Mouse (Mus musculus) left cerebral cortex, postnatal 36 days (tissue): ENCODE results near the gene Pik3c2g. TPM values are rescaled to one million over a fixed set of nuclear protein-coding genes. Genes with fewer than 3 reads are reported as not detected.
"Not testable (repeated sequence)": the region's sequence is repeated elsewhere in the genome, so short reads cannot be mapped to it uniquely, and the experiment has no call there.

Experiments used
- DNase-seq, 2 experiments: peaks; one replicate each; pipeline ENCODE4 v3.0.0; 2021 to 2022; ENCODE audit warnings: low spot score in 2 of 2, mixed read lengths in 1 of 2
- intact Hi-C: fragments of 180-260 bp; cut with DNase I; formaldehyde crosslinking; loops from one replicate; pipeline ENCODE4 v1.15.1; 2025
- total RNA-seq, 2 experiments: library from RNA; stranded (reverse); gene quantifications; 2 replicates each; pipeline ENCODE4 v1.2.3; 2021

Pik3c2g gene
- total RNA-seq, 2 experiments from 2014 or later: 0.12 to 0.25 TPM

GRCm38 (mm10) chr6:139882076-139882475, 295.1 kb downstream of the Pik3c2g start:
- DNase-seq: no peak
- intact Hi-C loops: no loop called here

GRCm38 (mm10) chr6:139887175-139887574, 300.2 kb downstream of the Pik3c2g start:
- no peak for DNase-seq
- intact Hi-C loops: no loop called here

GRCm38 (mm10) chr6:139895637-139896036, 308.6 kb downstream of the Pik3c2g start:
- intact Hi-C loops: no loop called here
- no peak for DNase-seq

DNA sequence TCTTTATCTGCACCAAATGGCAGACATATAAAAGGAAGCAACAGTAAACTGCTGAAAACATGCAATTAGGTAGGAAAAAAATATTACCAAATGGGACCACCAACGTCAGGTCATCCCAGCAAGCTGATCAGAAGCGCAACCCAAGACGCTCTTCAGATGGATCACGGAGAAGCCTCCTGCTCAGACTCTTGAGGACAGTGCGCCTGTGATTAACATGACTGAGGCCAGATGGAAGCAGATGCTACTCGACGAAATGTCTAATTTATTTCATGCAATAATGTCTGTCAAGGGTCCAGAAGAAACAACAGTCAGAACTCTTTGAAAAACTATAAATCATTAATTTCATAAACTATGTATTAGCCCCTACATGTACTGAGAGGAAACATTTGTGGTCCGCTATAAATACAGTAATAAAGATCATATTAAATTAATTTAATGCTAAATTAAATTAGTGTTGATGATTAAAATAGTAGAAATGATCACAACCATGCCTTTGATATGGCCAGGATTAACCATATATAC, 312.7 kb downstream of the Pik3c2g start:
- intact Hi-C loops: no loop called here
- DNase-seq: no peak

- DNase-seq: no peak
- intact Hi-C loops: no loop called here
These were observed 314.8 kb downstream of the Pik3c2g start for GRCm38 (mm10) chr6:139901801-139902200.

GRCm38 (mm10) chr6:139907138-139907537, 320.1 kb downstream of the Pik3c2g start:
- intact Hi-C loops: no loop called here
- DNase-seq: no peak

DNA sequence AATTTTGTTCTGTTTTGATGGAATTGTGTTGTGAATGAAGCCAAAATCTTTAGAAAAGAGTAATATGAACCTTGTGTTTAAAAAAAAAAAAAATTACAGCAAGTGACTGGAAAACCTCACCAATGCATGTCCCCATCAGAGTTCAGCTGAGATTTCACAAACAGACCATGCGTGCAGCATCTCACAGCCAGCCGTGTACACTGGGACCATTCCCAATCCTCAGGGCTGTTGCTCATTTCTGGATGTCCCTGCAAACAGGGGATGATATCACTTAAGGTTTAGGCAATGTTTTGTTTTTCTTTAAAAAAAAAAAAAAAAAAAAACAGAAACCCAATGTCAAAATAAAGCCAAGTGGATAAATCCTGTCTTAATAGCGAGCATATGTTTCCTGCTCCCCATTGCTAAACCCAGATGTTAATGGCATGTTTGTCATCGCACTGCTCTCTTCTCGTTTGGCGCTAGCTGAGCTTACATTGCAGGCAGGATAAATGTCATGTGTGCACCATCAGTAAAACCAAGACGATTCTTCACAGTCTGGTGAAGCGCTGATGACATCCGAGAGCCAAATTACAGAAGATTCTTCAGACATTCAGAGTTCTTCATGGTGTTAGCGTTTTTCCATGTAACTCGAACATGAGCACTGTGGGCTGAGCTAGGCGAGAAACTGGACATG, 322.1 kb downstream of the Pik3c2g start:
- intact Hi-C loops: no loop called here
- DNase-seq: no peak

DNA sequence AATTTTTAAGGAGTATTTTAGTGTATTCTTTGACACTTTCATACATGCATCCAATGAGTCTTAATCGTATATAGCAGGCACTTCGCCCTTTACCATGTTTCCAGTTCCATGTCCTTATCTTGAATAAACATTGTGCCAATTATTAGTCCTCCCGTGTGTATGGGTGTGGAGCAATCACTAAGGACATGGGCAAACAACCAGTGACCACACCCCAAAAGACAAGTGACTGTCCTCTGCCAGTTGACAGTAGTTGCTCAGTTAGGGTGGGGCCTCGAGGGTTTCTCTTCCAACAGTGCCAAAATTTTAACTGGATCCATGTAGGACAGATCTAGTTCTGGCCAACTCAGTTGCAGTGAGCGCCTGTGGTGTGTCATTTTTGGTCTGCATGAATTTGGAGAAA, 341.7 kb downstream of the Pik3c2g start:
- no peak for DNase-seq
- intact Hi-C loops: no loop called here

GRCm38 (mm10) chr6:139934861-139935260, 347.8 kb downstream of the Pik3c2g start:
- intact Hi-C loops: no loop called here
- no peak for DNase-seq

DNA sequence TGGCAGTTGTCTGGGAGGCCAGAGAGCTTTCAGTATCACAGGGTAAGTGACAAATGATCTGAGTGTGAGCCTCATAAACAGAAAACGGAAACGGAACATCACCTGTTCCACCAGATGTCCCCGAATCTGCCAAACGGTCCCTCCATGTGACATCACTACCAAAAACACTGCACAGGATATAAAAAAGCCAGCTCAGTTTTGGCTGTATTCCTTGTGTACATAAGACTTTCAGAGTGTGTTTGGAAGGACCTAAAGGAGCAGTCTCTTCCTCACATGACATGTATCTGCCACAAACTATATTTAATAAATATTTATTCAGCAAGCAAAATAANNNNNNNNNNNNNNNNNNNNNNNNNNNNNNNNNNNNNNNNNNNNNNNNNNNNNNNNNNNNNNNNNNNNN, 350.6 kb downstream of the Pik3c2g start:
- intact Hi-C loops, DNase-seq: not testable (repeated sequence)

DNA sequence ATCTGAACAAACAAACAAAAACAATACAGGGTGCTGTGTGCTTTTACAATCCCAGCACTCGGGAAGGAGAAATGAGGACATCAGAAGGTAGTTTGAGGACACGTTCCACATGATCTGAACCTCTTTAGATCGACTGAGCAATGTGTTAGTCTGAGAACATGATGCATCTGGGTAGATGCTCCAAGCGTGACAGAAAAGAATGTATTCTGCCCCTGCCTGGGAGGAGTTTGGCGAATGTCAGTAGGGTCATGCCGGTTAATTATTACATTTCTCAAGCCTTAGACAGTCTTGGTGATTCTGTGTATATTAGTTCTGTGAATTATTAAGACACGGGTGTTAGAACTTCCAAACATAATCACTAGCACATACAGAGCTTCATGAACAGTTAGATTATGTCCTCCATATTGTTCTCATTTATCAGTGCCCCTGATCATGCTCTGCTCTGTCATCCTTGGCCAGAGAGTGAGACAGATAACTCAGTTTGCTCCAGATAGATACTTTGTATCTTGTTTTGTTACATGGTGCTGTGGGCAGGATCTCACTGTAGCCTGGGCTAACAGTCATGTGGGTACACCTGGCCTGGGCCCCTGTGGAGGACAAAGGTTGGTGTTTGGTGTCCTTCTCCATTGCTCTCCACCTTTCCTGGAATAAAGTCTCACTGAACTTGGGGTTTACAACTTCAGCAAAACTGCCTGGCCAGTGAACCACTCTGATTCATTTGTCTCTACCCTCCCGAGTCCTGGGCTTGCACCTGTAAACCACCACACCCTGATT, 360.3 kb downstream of the Pik3c2g start:
- intact Hi-C loops: no loop called here

DNA sequence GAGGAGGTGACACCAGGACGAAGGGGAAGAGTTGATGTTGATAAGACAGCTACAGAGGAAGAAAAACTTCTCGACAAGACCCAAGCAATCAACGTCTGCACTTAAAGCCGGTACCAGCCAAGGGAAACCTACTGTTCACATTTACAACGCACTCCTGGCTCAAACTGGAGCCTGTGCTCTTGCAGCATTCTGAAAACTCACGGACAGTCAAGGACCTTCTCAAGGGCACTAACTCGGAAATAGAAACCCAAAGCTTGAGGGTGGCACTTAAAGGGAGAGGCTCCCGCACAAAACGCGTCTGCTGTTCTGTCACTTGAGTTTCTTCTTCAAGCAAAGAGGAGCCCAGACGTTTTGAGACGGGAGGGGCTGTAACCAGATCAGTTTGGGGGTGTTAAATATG, 366.6 kb downstream of the Pik3c2g start:
- intact Hi-C loops: no loop called here
- DNase-seq: no peak

More for the DNA sequence above, 360.3 kb downstream of the Pik3c2g start:
- DNase-seq: no peak

DNA sequence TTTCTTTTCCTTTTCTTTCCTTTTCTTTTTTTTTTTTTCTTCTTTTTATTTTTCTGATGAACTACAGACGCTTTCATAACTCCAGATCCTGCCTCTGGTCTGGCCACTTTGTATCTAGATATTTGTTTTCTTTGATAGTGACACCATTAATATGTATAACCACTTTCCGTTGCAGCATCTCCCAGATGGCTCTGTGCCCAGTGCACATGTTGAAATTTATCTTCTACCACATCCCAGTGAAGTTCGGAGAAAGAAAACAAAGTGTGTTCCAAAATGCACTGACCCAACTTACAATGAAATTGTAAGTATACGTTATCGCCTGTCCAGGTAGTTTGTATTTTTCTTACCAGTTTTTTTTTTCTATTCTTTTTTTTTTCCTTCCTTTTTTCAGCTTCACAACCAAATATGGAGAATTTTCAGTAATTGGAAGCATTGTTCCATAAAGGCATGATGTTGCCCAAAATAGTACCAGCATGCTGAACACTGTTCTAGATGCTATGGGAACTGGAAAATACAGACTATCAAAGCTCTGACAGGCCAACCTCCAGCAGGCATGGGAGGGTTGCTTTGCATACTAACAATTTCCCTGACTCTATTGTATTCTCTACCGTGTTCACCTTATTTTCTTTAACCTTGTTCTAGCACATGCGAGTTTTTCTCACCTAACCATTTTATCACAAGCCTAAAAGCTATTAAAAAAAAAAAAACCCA, 370.7 kb downstream of the Pik3c2g start:
- DNase-seq: no peak
- intact Hi-C loops: no loop called here

DNA sequence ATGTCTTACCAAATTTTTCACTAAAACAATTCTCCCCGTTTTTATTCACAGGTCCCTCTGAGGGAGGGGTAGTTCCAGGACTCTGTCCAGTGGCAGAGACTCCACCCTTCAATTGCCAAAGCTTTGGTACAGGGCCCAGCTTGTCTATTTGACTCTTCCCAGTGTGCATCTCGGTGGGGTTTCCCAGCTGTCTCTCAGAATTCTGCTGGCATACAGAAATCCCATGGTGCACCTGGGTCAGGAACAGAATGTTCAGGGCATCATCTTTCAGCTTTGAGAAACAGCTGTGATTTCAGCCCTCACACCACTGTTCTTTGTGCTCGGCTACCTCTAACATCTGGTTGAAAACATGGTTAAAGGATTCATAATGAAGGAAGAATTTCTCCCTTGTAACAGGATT, 376.8 kb downstream of the Pik3c2g start:
- intact Hi-C loops: no loop called here
- DNase-seq: no peak

- intact Hi-C loops: no loop called here
- DNase-seq: no peak
These were observed 377.9 kb downstream of the Pik3c2g start for GRCm38 (mm10) chr6:139964895-139965294.

DNA sequence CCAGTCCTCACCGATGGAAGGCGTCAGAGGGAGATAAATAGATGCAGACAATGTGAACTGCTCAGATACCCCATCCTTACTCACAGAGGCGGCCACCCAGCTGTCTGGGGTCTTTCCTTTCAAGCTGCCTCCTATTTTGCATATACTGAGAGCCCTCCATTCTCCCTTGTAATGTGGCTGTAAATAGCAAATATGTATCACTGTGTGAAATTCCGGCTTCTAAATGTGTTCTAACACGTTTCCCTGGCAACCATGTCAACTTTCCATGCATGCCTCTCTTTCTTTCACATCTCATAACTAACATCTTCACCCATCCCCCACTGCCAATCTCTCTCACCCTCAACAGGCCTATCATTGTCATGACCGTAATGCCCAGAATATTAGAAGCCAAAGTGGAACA, 379.7 kb downstream of the Pik3c2g start:
- no peak for DNase-seq
- intact Hi-C loops: no loop called here

GRCm38 (mm10) chr6:139971608-139972298, 384.7 kb downstream of the Pik3c2g start:
- intact Hi-C loops: no loop called here
- no peak for DNase-seq

GRCm38 (mm10) chr6:139974668-139975067, 387.6 kb downstream of the Pik3c2g start:
- intact Hi-C loops: no loop called here
- DNase-seq: no peak

- DNase-seq: no peak
- intact Hi-C loops: no loop called here
These were observed 391.1 kb downstream of the Pik3c2g start for GRCm38 (mm10) chr6:139978114-139978513.

GRCm38 (mm10) chr6:139981061-139981460, 394.0 kb downstream of the Pik3c2g start:
- intact Hi-C loops: no loop called here
- no peak for DNase-seq
